Mouse (Mus musculus) left cerebral cortex, adult 2 months (tissue): ENCODE measurements around the gene Cdpf1. TPM values are rescaled to one million over a fixed set of nuclear protein-coding genes. Genes with fewer than 3 reads are reported as not detected.
A peak's percentile ranks its signal among the peaks of the same experiment; 100 is the strongest.

ENCODE experiments used
- DNase-seq, 2 experiments: peaks; one replicate each; pipeline ENCODE4 v3.0.0; 2021 to 2022; ENCODE audit warnings: low spot score in 2 of 2, mixed read lengths in 1 of 2; ENCODE audit errors: extremely low spot score in 1 of 2
- H3K27ac ChIP-seq: fragments of 200-600 bp; 2 replicates; pipeline ENCODE4 v1.8.1; 2022
- H3K4me3 ChIP-seq: fragments of 200-600 bp; 2 replicates; pipeline ENCODE4 v1.8.1; 2022
- CTCF ChIP-seq: fragments of 200-600 bp; IDR thresholded peaks from 2 replicates; pipeline ENCODE4 v1.8.1; 2022; ENCODE audit warnings: antibody characterized with exemption, mild to moderate bottlenecking, moderate library complexity
- intact Hi-C: fragments of 180-260 bp; cut with DNase I; formaldehyde crosslinking; loops from one replicate; pipeline ENCODE4 v1.15.1; 2025
- total RNA-seq, 2 experiments: library from RNA; stranded (reverse); gene quantifications; 2 replicates each; pipeline ENCODE4 v1.2.3; 2021

Cdpf1 gene
- total RNA-seq, 2 experiments from 2014 or later, result 21.1 to 21.3 TPM

DNA sequence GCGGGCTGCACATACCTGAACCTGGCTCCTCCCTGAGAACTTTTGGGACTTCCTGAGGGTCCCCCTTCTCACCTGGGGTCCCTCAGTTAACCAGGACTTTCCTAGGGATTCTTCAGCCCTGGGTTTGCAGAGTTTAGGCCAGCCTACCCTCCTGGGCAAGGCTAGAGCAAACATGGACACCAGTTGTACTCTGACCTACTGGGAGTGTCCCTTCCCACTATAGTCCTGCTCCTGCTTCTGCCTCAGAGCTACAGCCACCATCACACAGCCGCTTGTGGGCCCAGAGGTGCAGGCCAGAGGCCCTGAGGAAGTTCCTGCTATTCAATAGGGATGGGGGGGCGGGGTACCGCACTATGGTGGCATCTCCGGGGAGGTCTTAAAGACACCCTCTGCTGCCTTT is 18.0 kb upstream of the Cdpf1 start:
- TF ChIP-seq CTCF, result no peak
- H3K27ac ChIP-seq, result no peak overlapping the region
- H3K4me3 ChIP-seq, result no peak overlapping the region
- DNase-seq, result no peak
- intact Hi-C loops, result no loop called here

DNA sequence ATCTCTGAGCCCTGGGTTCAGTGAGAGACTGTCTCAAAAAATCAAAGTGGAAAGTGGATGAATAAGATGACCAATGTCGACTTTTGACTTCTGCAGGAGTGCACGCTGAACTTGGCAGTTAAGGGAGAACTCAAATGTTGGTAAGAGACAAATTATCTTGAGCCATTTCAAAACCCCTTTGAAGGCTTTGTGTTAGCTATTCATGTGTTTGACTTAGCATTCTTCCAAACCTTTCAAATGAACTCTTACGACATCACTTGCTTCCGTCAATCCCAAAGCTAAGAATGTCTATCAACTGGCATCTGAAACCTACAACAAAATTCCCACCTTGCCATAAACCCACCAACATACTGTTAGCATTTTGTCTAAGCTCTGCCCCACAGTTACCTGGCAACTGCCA is 16.6 kb upstream of the Cdpf1 start:
- no peak overlapping the region for H3K27ac ChIP-seq
- DNase-seq, result no peak
- intact Hi-C loops, result no loop called here
- no peak for TF ChIP-seq CTCF
- no peak overlapping the region for H3K4me3 ChIP-seq

DNA sequence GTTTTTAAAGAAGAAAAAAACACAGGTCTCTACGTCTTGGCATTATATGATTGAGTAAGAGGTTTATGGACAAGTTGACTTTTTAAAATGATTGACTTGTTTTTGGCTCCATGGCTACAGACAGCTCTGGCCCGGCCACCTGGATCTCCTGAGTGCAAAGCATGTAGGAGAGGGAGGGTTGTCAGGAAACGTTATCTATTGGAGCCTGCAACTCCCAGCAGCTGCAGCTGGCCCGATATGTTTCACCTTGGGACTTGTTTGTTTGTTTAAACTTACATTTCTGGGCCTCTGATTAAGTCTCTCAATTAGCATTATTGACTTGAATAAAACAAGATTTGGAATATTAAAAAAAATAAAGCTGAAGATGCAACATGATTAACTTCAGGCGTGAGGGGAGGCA is 15.2 kb upstream of the Cdpf1 start:
- H3K4me3 ChIP-seq, result no peak overlapping the region
- no peak for TF ChIP-seq CTCF
- H3K27ac ChIP-seq, result no peak overlapping the region
- no peak for DNase-seq
- intact Hi-C loops, result no loop called here

DNA sequence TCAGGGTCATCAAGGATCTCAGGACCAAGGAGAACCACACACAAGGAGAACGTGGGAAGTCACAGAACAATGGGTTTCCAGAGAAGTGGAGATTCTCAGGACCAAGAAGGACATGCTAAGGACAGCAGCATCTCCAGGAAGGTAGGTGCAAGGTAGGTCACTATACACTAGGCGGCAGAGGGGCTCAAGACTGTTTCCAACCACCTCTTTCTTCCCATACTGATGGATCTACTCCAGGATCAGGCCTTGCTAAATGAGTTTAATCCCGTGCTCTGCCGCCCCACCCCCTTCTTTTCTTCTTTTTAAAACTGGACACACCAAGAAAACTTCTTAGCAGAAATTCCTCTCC is 10.5 kb upstream of the Cdpf1 start:
- intact Hi-C loops, result no loop called here
- no peak for DNase-seq
- Histone ChIP-seq H3K27ac (0 out of 2 replicates have a peak overlapping the region, but pooled peaks have one; percentile 58), H3K4me3 (peak overlapping the region; percentile 58)
- no peak; the same call in none of the 2 replicates for TF ChIP-seq CTCF

DNA sequence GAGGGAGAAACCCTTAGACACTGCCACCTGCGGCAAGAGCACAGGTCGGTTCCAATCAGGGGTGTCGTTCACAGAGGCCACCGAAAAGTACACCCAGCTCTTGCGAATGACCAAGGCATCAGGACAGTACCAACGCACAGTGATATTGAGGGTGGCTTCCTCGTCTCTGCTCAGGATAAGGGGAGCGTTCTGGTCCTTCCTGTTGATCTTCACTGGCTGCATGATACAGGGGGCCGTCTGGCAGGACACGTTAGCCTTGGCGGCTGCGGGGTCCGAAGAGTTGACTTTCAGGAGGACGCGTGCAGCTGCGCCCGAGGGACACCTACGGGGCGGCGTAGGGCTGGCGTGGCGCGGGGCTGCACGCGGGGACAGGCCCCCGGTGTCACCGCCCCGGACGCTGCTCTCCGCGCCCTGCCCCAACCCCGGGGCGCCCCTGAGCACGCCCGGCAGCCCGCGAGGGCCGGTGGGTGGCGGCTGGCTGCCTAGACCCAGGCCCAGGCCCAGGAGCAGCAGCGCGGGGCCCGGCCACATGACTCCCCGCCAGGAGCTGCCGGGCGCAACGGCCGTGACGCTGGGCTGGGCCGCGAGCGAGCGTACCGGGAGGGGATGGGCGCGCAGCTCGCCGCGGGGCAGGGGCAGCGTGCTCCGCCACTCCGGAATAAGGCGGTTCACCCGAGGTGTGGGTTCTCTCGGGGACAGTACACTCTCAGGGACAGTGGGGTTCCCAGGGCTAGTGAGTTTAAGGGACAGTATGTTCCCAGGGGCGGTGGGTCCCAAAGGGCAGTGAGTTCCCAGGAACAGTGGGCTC is 9.9 kb upstream of the Cdpf1 start, which contains the start of gene Pkdrej:
Gene Pkdrej (minus strand): TSS at position 532 of the 808 bp plus-strand sequence.
- DNase-seq, result peak; percentile 32 to 62
- TF ChIP-seq CTCF, result no peak
- peak within 1 kb of the TSS; percentile 58 for H3K4me3 ChIP-seq
- intact Hi-C loops, result no loop called here
- peak within 1 kb of the TSS; percentile 58 for H3K27ac ChIP-seq

DNA sequence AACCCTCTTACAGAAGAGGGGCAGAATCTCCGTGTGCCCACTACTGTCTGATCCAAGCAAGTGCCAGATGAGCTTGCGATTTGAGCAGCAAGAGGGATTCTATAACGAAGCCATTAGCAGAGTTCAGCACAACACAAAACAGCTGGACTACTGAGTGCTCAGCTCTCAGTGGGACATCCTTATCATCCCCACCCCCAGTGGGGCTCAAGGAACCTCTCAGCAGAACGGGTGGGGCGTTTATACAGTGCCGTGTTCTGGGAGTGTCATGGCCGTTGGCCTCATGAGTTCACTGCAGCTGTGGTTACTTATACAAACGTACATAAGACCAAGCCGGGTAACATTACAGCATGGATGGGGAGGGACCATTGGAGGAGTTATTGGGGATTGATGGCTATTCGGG is 1.9 kb upstream of the Cdpf1 start:
- no peak for DNase-seq
- H3K27ac ChIP-seq, result no peak overlapping the region
- intact Hi-C loops, result loop anchor here (5.0 kb wide), 1 partner anchor 76 kb away; no protein-coding TSS in a partner anchor
- H3K4me3 ChIP-seq, result no peak overlapping the region
- no peak for TF ChIP-seq CTCF

DNA sequence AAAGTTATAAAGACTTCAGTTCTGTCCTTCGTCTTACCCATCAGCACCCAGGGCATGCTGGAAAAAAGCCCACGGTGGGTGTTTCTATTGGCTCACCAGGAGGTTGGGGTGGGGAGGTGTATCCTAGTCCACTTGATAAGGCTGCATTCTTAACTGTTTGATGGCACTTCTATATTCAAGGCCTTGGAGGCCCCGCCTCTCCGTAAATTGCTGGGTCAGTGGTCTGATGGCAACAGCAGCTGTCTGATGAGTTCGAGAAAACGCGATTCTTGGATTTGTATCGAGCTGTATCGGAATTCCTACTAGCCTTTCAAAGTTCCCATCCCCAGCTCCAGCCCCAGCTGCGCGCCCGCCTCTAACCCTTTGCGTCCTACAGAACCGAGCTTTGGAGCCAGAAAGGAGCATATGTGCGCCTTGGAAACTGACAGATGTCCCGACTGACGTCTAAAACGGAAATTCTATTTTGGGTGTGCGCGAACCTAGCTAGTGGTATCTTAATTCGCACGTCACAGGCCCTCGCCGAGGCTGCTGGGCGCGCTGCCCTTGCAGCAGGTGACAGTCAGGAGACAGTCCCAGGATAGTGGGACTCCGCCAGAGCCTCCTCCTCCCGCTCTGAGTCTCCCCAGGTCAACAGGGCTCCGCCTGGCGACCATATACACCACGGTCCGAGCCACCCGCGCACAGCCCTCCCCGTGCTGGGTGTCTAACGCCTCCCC is 533 bp downstream of the Cdpf1 start:
- DNase-seq, result peak; percentile 65 to 71
- peak overlapping the region; percentile 95 for H3K4me3 ChIP-seq

DNA sequence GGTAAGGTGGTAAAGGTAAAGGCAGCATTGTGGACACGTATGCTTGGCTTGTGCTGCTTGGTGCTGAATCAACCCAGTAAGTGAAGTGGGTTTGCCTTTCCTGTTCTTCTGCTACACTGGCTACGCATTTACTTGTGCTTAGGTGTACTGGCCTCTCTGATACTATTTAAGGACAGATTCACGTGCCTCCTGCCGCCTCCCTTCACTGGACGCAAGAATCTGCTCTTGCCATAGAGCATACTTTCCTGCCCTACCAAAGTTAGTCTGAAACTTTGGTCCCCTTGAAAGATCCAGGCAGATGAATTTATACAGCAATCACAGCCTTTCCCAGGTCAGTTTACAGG is 1.1 kb downstream of the Cdpf1 start:
- intact Hi-C loops, result loop anchor here (2.0 to 5.0 kb wide), 3 partner anchors 48 to 73 kb away; partner anchors contain the start of genes Gtse1 and Trmu
- TF ChIP-seq CTCF, result no peak
- peak overlapping the region; percentile 95 for H3K4me3 ChIP-seq
- no peak for DNase-seq
- peak overlapping the region; percentile 98 for H3K27ac ChIP-seq

More for the DNA sequence above, 533 bp downstream of the Cdpf1 start:
- H3K27ac ChIP-seq, result peak overlapping the region; percentile 98
- TF ChIP-seq CTCF, result no peak
- intact Hi-C loops, result loop anchor here (2.0 to 5.0 kb wide), 3 partner anchors 48 to 74 kb away; partner anchors contain the start of genes Gtse1 and Trmu

DNA sequence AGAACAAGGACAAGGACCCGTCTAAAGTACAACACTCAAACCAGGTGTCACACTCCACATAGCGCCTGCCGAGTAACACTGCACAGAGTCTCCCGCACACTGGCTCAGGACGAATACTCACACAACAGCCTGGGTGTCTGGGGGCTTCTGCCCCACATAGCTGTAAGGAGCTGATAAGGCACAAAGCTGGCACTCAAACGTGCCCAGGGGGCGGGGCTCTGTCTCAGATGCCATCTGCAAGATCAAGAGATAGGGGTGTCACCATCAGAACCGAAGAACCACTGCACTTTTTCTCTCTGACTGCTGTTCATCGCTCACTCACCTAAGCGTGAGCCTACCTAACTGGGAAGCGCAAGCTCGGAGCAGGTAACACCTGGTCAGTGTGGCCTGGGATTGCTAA is 2.4 kb downstream of the Cdpf1 start:
- intact Hi-C loops, result no loop called here
- Histone ChIP-seq H3K27ac (no peak overlapping the region), H3K4me3 (no peak overlapping the region)
- no peak for TF ChIP-seq CTCF
- no peak for DNase-seq

DNA sequence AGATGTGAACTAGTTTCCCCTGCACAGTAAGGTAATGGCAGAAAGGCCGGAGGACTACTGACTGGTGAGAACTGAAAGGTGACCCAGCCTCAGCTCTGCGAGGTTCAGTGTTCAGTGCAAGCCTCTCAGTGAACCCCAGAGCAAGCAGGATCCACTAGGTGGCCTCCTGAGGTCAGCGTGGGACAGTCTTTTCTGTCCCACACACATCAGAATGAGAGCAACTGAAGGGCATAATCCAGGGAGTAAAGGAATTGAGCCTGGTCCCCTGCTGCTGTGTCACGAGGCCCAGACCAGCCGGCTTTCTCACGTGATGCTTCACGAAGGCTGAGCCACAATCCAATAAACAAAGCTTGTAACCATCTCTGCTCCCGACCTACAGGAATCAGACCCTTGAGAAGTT is 3.1 kb downstream of the Cdpf1 start:
- H3K4me3 ChIP-seq, result no peak overlapping the region
- no peak for DNase-seq
- H3K27ac ChIP-seq, result no peak overlapping the region
- intact Hi-C loops, result no loop called here
- TF ChIP-seq CTCF, result peak; percentile 3

DNA sequence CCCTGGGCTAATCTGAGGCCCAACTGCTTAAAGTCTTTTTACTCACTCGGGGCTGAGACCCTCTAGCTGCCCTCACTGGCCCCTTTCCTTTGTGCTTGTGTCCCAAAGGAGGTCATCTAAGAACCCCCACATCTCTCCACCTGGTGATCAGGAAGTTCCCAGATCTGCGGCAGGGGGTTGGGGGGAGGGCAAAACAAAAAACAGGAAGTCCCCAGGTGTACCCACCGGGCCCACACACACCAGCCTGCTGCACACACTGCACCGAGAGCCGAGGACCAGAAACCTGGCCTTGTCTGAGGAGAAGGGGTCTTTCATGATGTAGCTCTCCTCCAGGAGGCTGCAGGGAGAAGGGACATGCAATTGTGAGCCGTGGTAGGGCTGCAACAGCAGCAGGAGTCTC is 3.5 kb downstream of the Cdpf1 start:
- intact Hi-C loops, result no loop called here
- no peak for TF ChIP-seq CTCF
- Histone ChIP-seq H3K4me3 (no peak overlapping the region), H3K27ac (no peak overlapping the region)
- no peak for DNase-seq

DNA sequence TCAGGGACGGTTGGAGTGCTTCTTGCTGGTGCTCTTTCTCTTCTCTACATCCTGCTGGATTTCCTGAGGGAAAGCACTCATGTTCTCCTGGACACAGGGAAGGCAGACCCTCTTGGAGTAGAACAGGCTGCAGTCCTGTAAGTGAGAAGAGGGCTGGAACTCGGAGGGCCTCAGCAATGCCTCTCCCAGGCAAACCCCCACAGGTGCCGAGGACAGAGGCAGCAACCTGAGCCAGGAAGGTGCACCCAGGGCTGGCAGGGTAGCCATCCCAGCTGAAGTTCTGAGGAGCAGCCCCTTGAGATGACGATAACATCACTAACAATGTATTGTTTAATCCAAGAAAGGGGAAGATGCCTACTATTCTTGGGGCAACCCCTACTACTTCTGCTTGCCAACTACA is 4.1 kb downstream of the Cdpf1 start:
- intact Hi-C loops, result no loop called here
- no peak for DNase-seq
- TF ChIP-seq CTCF, result no peak
- no peak overlapping the region for H3K27ac ChIP-seq
- no peak overlapping the region for H3K4me3 ChIP-seq
